ENCODE assay signal across 22 mouse cellular contexts in the genomic region with DNA sequence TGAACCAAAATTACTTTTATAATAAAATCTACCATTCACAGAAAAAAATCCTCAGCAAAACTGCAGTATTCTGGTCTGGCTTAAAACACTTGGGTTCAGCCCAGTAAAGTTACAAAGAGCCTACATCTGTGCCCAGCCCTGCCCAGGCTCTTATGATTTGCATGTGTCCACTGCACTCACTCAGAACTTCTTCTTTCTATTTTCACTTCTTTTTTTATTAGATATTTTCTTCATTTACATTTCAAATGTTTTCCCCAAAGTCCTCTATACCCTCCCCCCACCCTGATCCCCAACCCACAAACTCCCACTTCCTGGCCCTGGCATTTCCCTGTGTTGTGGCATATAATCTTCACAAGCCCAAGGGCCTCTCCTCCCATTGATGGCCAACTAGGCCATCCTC.
DNase-seq lines count a peak whose midpoint lies in the region; TF ChIP-seq lines count a peak whose summit lies in the region.
"Had no signal": no experiment of that assay in that cellular context is flagged by ENCODE, and none has a peak within 500 bp of the region (broad histone marks: within the 10 kb centered on the region; RNA-seq: fewer than 3 reads in every experiment).

No protein-coding gene starts in this region.

- H3K9ac ChIP-seq in CH12.LX (ENCODE audit: insufficient read depth, low read depth), result no peak overlapping the region
- H3K9ac ChIP-seq: embryonic facial prominence, embryonic 13.5 days; embryonic facial prominence, embryonic 15.5 days; forebrain, embryonic 12.5 days had no signal

- TF ChIP-seq RAD21 in CH12.LX (IDR thresholded peaks at IDR 0.05; ENCODE audit: low read depth, low read length), result no peak

- H3K4me2 ChIP-seq in CH12.LX (ENCODE audit: insufficient read depth, low read depth, poor library complexity, severe bottlenecking), result no peak overlapping the region
- H3K4me2 ChIP-seq: embryonic facial prominence, embryonic 13.5 days; embryonic facial prominence, embryonic 15.5 days; forebrain, embryonic 12.5 days had no signal

- in situ Hi-C loops in CH12.LX (cut with MboI; ENCODE audit: low pct_ligation_motif_present, low pct_unique_long_range_greater_than_20kb, low sequenced_read_pairs), result no loop called here

- no peak for TF ChIP-seq POLR2A in spleen, adult 2 months (IDR thresholded peaks at IDR 0.05; ENCODE audit: low read depth, low read length)
- TF ChIP-seq POLR2A in CH12.LX (IDR thresholded peaks at IDR 0.05; ENCODE audit: low read depth, low read length), result no peak

- no peaks in the 10 kb centered on the region for H3K36me3 ChIP-seq in spleen, adult 2 months (ENCODE audit: control insufficient read depth, insufficient read depth, low read length)
- no peaks in the 10 kb centered on the region for H3K36me3 ChIP-seq in CH12.LX (replicated peaks in 1 of 2; ENCODE audit: control insufficient read depth in 1 of 2, insufficient read depth in 1 of 2, low read length in 1 of 2)
- H3K36me3 ChIP-seq in splenic B cell, adult 2 months (ENCODE audit: control insufficient read depth, insufficient read depth, low read length, poor library complexity, severe bottlenecking), result no peaks in the 10 kb centered on the region
- H3K36me3 ChIP-seq: embryonic facial prominence, embryonic 13.5 days; embryonic facial prominence, embryonic 15.5 days; forebrain, embryonic 10.5 days; forebrain, embryonic 12.5 days had no signal

- no peaks in the 10 kb centered on the region for H3K79me2 ChIP-seq in CH12.LX (replicated peaks; ENCODE audit: control insufficient read depth, extremely low read depth, insufficient read depth, poor library complexity, severe bottlenecking)

- H3K27me3 ChIP-seq in spleen, adult 2 months (ENCODE audit: control insufficient read depth, insufficient read depth, low read length), result no peaks in the 10 kb centered on the region
- H3K27me3 ChIP-seq in CH12.LX (replicated peaks), result no peaks in the 10 kb centered on the region
- H3K27me3 ChIP-seq in splenic B cell, adult 2 months (ENCODE audit: control insufficient read depth, insufficient read depth, low read length, poor library complexity, severe bottlenecking), result no peaks in the 10 kb centered on the region
- H3K27me3 ChIP-seq: embryonic facial prominence, embryonic 13.5 days; embryonic facial prominence, embryonic 15.5 days; forebrain, embryonic 12.5 days had no signal

- H3K4me1 ChIP-seq in spleen, adult 2 months (ENCODE audit: control insufficient read depth, insufficient read depth, insufficient read length), result no peaks in the 10 kb centered on the region
- H3K4me1 ChIP-seq in CH12.LX (ENCODE audit: control insufficient read depth in 1 of 2, insufficient read depth in 2 of 2), result peaks cover 9 to 13% of the 10 kb centered on the region in 2 experiments; a peak in 3 of 4 replicates
- H3K4me1 ChIP-seq: embryonic facial prominence, embryonic 13.5 days; embryonic facial prominence, embryonic 15.5 days; forebrain, embryonic 10.5 days; forebrain, embryonic 12.5 days had no signal

- peak; percentile 93 for TF ChIP-seq EP300 in CH12.LX (IDR thresholded peaks at IDR 0.05; ENCODE audit: low read length)

- TF ChIP-seq CTCF in spleen, adult 2 months (IDR thresholded peaks at IDR 0.05; ENCODE audit: extremely low read depth, insufficient read depth, insufficient read length, insufficient replicate concordance), result no peak
- TF ChIP-seq CTCF in CH12.LX (conservative IDR thresholded peaks at IDR 0.05 in 1 of 2, IDR thresholded peaks at IDR 0.05 in 1 of 2; ENCODE audit: low read depth in 2 of 2, low read length in 2 of 2), result no peak

- H3K9me3 ChIP-seq in CH12.LX (replicated peaks; ENCODE audit: low read length), result no peaks in the 10 kb centered on the region
- H3K9me3 ChIP-seq: embryonic facial prominence, embryonic 13.5 days; embryonic facial prominence, embryonic 15.5 days; forebrain, embryonic 10.5 days; forebrain, embryonic 12.5 days had no signal

- dilution Hi-C loops in CH12.LX (cut with MboI; ENCODE audit: extremely low pct_ligation_motif_present, extremely low pct_unique_long_range_greater_than_20kb, low sequenced_read_pairs), result no loop called here

- peak overlapping the region; percentile 46; the same call in 1 of the 2 replicates for H3K27ac ChIP-seq in spleen, adult 2 months (ENCODE audit: insufficient read depth, low read length)
- H3K27ac ChIP-seq in CH12.LX (ENCODE audit: insufficient read depth, low read depth), result peak overlapping the region; percentile 71; the same call in 1 of the 2 replicates
- H3K27ac ChIP-seq: embryonic facial prominence, embryonic 13.5 days; embryonic facial prominence, embryonic 15.5 days; forebrain, embryonic 10.5 days; forebrain, embryonic 12.5 days had no signal

- no peak overlapping the region for H3K4me3 ChIP-seq in spleen, adult 2 months (ENCODE audit: extremely low read depth, insufficient read depth, insufficient read length)
- H3K4me3 ChIP-seq in CH12.LX (replicated peaks in 1 of 3; ENCODE audit: low read depth in 2 of 3, low read length in 2 of 3, poor library complexity in 1 of 3), result no peak overlapping the region
- H3K4me3 ChIP-seq: embryonic facial prominence, embryonic 13.5 days; embryonic facial prominence, embryonic 15.5 days; erythroblast, embryonic 14.5 days; forebrain, embryonic 10.5 days; forebrain, embryonic 12.5 days had no signal

- DNase-seq in spleen, adult 2 months (ENCODE audit: low read depth in 1 of 2, low spot score in 2 of 2), result peak; percentile 26 to 35
- DNase-seq in spleen, postnatal 4 days (ENCODE audit: low spot score in 2 of 2), result no peak
- peak; percentile 38 to 49 for DNase-seq in B cell, adult 2 months
- DNase-seq in CH12.LX (ENCODE audit: extremely low read depth), result peak; percentile 52
- peak; percentile 75 for DNase-seq in splenic B cell, adult 2 months (ENCODE audit: low read depth, low spot score)
- no peak for DNase-seq in left cerebral cortex, adult 18-20 months (ENCODE audit: low spot score in 2 of 2)
- no peak for DNase-seq in retina, embryonic 14.5 days (ENCODE audit: low spot score)
- DNase-seq: adrenal gland, adult 2 months; adrenal gland, postnatal 10 days; adrenal gland, postnatal 25 days; cerebellum, adult 11 months; cerebellum, adult 18-20 months; cerebellum, adult 8-10 months; cerebellum, adult 9-11 months; cerebellum, postnatal 14 days; cerebellum, postnatal 36 days; embryo, embryonic 11 days had no signal

TF ChIP-seq in CH12.LX, 34 proteins besides CTCF, POLR2A, EP300 and RAD21:
- no peak for TF ChIP-seq HCFC1 (IDR thresholded peaks at IDR 0.05; ENCODE audit: low read depth, low read length)
- no peak for TF ChIP-seq ZC3H11A (IDR thresholded peaks at IDR 0.05; ENCODE audit: low read depth, low read length)
- TF ChIP-seq RCOR1 (conservative IDR thresholded peaks at IDR 0.05; ENCODE audit: low read depth, low read length), result peak; percentile 45; the same call in 1 of the 2 replicates
- peak; percentile 51 for TF ChIP-seq ETS1 (conservative IDR thresholded peaks at IDR 0.05; ENCODE audit: low read depth, low read length)
- TF ChIP-seq JUND (conservative IDR thresholded peaks at IDR 0.05; ENCODE audit: low read depth, low read length), result no peak
- no peak for TF ChIP-seq TBP (conservative IDR thresholded peaks at IDR 0.05; ENCODE audit: low read depth, low read length)
- peak; percentile 94 for TF ChIP-seq IRF4 (IDR thresholded peaks at IDR 0.05; ENCODE audit: low read depth, low read length)
- peak; percentile 75; the same call in 1 of the 2 replicates for TF ChIP-seq MAZ (IDR thresholded peaks at IDR 0.05; ENCODE audit: low read depth, low read length)
- peak; percentile 80 for TF ChIP-seq CHD2 (IDR thresholded peaks at IDR 0.05; ENCODE audit: low read length)
- 0 out of 2 replicates have a peak, but pooled peaks have one; percentile 21 for TF ChIP-seq MAFK (IDR thresholded peaks at IDR 0.05; ENCODE audit: insufficient replicate concordance, low read length)
- no peak for TF ChIP-seq MYC (IDR thresholded peaks at IDR 0.05; ENCODE audit: low read depth, low read length)
- TF ChIP-seq UBTF (IDR thresholded peaks at IDR 0.05; ENCODE audit: low read depth, low read length), result no peak
- no peak for TF ChIP-seq MAX (IDR thresholded peaks at IDR 0.05; ENCODE audit: low read length)
- TF ChIP-seq CHD1 (IDR thresholded peaks at IDR 0.05; ENCODE audit: low read depth, low read length), result no peak
- TF ChIP-seq USF2 (conservative IDR thresholded peaks at IDR 0.05; ENCODE audit: low read depth, low read length), result no peak
- TF ChIP-seq ZNF384 (IDR thresholded peaks at IDR 0.05; ENCODE audit: low read depth, low read length), result peak; percentile 34; the same call in 1 of the 2 replicates
- no peak for TF ChIP-seq MXI1 (IDR thresholded peaks at IDR 0.05; ENCODE audit: low read depth, low read length)
- no peak for TF ChIP-seq PAX5 (IDR thresholded peaks at IDR 0.05; ENCODE audit: low read length)
- no peak for TF ChIP-seq NRF1 (IDR thresholded peaks at IDR 0.05; ENCODE audit: low read depth, low read length)
- TF ChIP-seq USF1 (IDR thresholded peaks at IDR 0.05; ENCODE audit: low read depth, low read length), result no peak
- TF ChIP-seq BHLHE40 (IDR thresholded peaks at IDR 0.05; ENCODE audit: low read depth, low read length), result peak; percentile 48; the same call in 1 of the 2 replicates
- no peak for TF ChIP-seq NELFE (IDR thresholded peaks at IDR 0.05; ENCODE audit: low read depth, low read length)
- TF ChIP-seq POLR2AphosphoS2 (IDR thresholded peaks at IDR 0.05; ENCODE audit: low read depth, low read length), result no peak
- peak; percentile 81 for TF ChIP-seq TCF12 (IDR thresholded peaks at IDR 0.05; ENCODE audit: low read depth, low read length)
- no peak for TF ChIP-seq ZKSCAN1 (IDR thresholded peaks at IDR 0.05; ENCODE audit: borderline replicate concordance, low read depth, low read length)
- TF ChIP-seq ELF1 (IDR thresholded peaks at IDR 0.05; ENCODE audit: low read depth, low read length), result peak; percentile 30; the same call in 1 of the 2 replicates
- TF ChIP-seq GABPA (IDR thresholded peaks at IDR 0.05; ENCODE audit: insufficient replicate concordance, low read depth, low read length), result no peak
- TF ChIP-seq MEF2A (IDR thresholded peaks at IDR 0.05; ENCODE audit: borderline replicate concordance, low read depth, low read length), result peak; percentile 69
- TF ChIP-seq KAT2A (IDR thresholded peaks at IDR 0.05; ENCODE audit: insufficient replicate concordance, low read length), result no peak
- TF ChIP-seq SIN3A (IDR thresholded peaks at IDR 0.05; ENCODE audit: low read length), result no peak
- TF ChIP-seq ZMIZ1 (IDR thresholded peaks at IDR 0.05; ENCODE audit: low read depth, low read length), result no peak
- TF ChIP-seq SMC3 (IDR thresholded peaks at IDR 0.05; ENCODE audit: low read depth, low read length), result no peak
- TF ChIP-seq E2F4 (IDR thresholded peaks at IDR 0.05; ENCODE audit: insufficient replicate concordance, low read depth, low read length), result no peak
- TF ChIP-seq JUN (IDR thresholded peaks at IDR 0.05; ENCODE audit: insufficient read depth, low read depth, low read length), result 0 out of 2 replicates have a peak, but pooled peaks have one; percentile 8

Comparison
In these comparisons a context has a peak if more than half of its experiments do, and no peak if none do; other contexts are left out.
1. DNase-seq: peak in spleen, adult 2 months (2 of 2), B cell, adult 2 months (2 of 2), CH12.LX (single experiment) and splenic B cell, adult 2 months (single experiment); none in spleen, postnatal 4 days (0 of 2), left cerebral cortex, adult 18-20 months (0 of 2) and retina, embryonic 14.5 days (single experiment).